Mouse (Mus musculus): ENCODE measurements around the gene Pkd1. TPM values are rescaled to one million over a fixed set of nuclear protein-coding genes. Genes with fewer than 3 reads are reported as not detected.
A peak's percentile ranks its signal among the peaks of the same experiment; 100 is the strongest.

The Pkd1 gene
- polyA plus RNA-seq, 1 experiment, result 13.0 TPM

GRCm38 (mm10) chr17:24636781-24637481 is 87.3 kb downstream of the Pkd1 start:
- Histone ChIP-seq H3K4me1 (ENCODE audit: control insufficient read depth, insufficient read depth, low read length) (no peaks in the 10 kb centered on the region), H3K4me3 (ENCODE audit: low read depth, low read length) (no peak overlapping the region), H3K36me3 (ENCODE audit: control insufficient read depth, insufficient read depth, low read length, poor library complexity, severe bottlenecking) (no peaks in the 10 kb centered on the region), H3K9me3 (replicated peaks; ENCODE audit: control insufficient read depth, insufficient read depth, low read length, poor library complexity, severe bottlenecking) (no peaks in the 10 kb centered on the region), H3K9ac (ENCODE audit: low read depth, poor library complexity, severe bottlenecking) (no peak overlapping the region), H3K27ac (ENCODE audit: insufficient read depth, low read length) (no peak overlapping the region), H3K27me3 (ENCODE audit: control insufficient read depth, insufficient read depth, low read length, poor library complexity, severe bottlenecking) (no peaks in the 10 kb centered on the region)
- TF ChIP-seq EP300 (IDR thresholded peaks at IDR 0.05; ENCODE audit: insufficient read depth, low read depth, low read length) (0 out of 2 replicates have a peak, but pooled peaks have one; percentile 38), CTCF (IDR thresholded peaks at IDR 0.05; ENCODE audit: low read depth, low read length) (no peak), POLR2A (IDR thresholded peaks at IDR 0.05; ENCODE audit: insufficient read depth, low read length) (no peak)

- H3K36me3 ChIP-seq (ENCODE audit: control insufficient read depth, insufficient read depth, low read length, poor library complexity, severe bottlenecking), result no peaks in the 10 kb centered on the region
- H3K9ac ChIP-seq (ENCODE audit: low read depth, poor library complexity, severe bottlenecking), result no peak overlapping the region
- TF ChIP-seq POLR2A (IDR thresholded peaks at IDR 0.05; ENCODE audit: insufficient read depth, low read length), result no peak
- no peak for TF ChIP-seq CTCF (IDR thresholded peaks at IDR 0.05; ENCODE audit: low read depth, low read length)
- no peak for TF ChIP-seq EP300 (IDR thresholded peaks at IDR 0.05; ENCODE audit: insufficient read depth, low read depth, low read length)
- no peaks in the 10 kb centered on the region for H3K27me3 ChIP-seq (ENCODE audit: control insufficient read depth, insufficient read depth, low read length, poor library complexity, severe bottlenecking)
- no peak overlapping the region for H3K4me3 ChIP-seq (ENCODE audit: low read depth, low read length)
- H3K27ac ChIP-seq (ENCODE audit: insufficient read depth, low read length), result no peak overlapping the region
- no peaks in the 10 kb centered on the region for H3K9me3 ChIP-seq (replicated peaks; ENCODE audit: control insufficient read depth, insufficient read depth, low read length, poor library complexity, severe bottlenecking)
- no peaks in the 10 kb centered on the region for H3K4me1 ChIP-seq (ENCODE audit: control insufficient read depth, insufficient read depth, low read length)
Observed at GRCm38 (mm10) chr17:24638214-24638613, 88.6 kb downstream of the Pkd1 start.

- no peak overlapping the region for H3K4me3 ChIP-seq (ENCODE audit: low read depth, low read length)
- H3K9me3 ChIP-seq (replicated peaks; ENCODE audit: control insufficient read depth, insufficient read depth, low read length, poor library complexity, severe bottlenecking), result no peaks in the 10 kb centered on the region
- no peaks in the 10 kb centered on the region for H3K36me3 ChIP-seq (ENCODE audit: control insufficient read depth, insufficient read depth, low read length, poor library complexity, severe bottlenecking)
- no peaks in the 10 kb centered on the region for H3K27me3 ChIP-seq (ENCODE audit: control insufficient read depth, insufficient read depth, low read length, poor library complexity, severe bottlenecking)
- no peak overlapping the region for H3K27ac ChIP-seq (ENCODE audit: insufficient read depth, low read length)
- TF ChIP-seq CTCF (IDR thresholded peaks at IDR 0.05; ENCODE audit: low read depth, low read length), result no peak
- no peak for TF ChIP-seq POLR2A (IDR thresholded peaks at IDR 0.05; ENCODE audit: insufficient read depth, low read length)
- no peak for TF ChIP-seq EP300 (IDR thresholded peaks at IDR 0.05; ENCODE audit: insufficient read depth, low read depth, low read length)
- no peak overlapping the region for H3K9ac ChIP-seq (ENCODE audit: low read depth, poor library complexity, severe bottlenecking)
- H3K4me1 ChIP-seq (ENCODE audit: control insufficient read depth, insufficient read depth, low read length), result no peaks in the 10 kb centered on the region
Observed at GRCm38 (mm10) chr17:24638840-24639239, 89.2 kb downstream of the Pkd1 start.

GRCm38 (mm10) chr17:24639571-24639988 is 89.9 kb downstream of the Pkd1 start:
- TF ChIP-seq POLR2A (IDR thresholded peaks at IDR 0.05; ENCODE audit: insufficient read depth, low read length), result no peak
- no peaks in the 10 kb centered on the region for H3K36me3 ChIP-seq (ENCODE audit: control insufficient read depth, insufficient read depth, low read length, poor library complexity, severe bottlenecking)
- no peak overlapping the region for H3K4me3 ChIP-seq (ENCODE audit: low read depth, low read length)
- H3K9ac ChIP-seq (ENCODE audit: low read depth, poor library complexity, severe bottlenecking), result no peak overlapping the region
- no peaks in the 10 kb centered on the region for H3K27me3 ChIP-seq (ENCODE audit: control insufficient read depth, insufficient read depth, low read length, poor library complexity, severe bottlenecking)
- no peaks in the 10 kb centered on the region for H3K9me3 ChIP-seq (replicated peaks; ENCODE audit: control insufficient read depth, insufficient read depth, low read length, poor library complexity, severe bottlenecking)
- no peak overlapping the region for H3K27ac ChIP-seq (ENCODE audit: insufficient read depth, low read length)
- peaks cover 2% of the 10 kb centered on the region for H3K4me1 ChIP-seq (ENCODE audit: control insufficient read depth, insufficient read depth, low read length)

GRCm38 (mm10) chr17:24640119-24640518 is 90.5 kb downstream of the Pkd1 start:
- Histone ChIP-seq H3K27ac (ENCODE audit: insufficient read depth, low read length) (no peak overlapping the region), H3K4me1 (ENCODE audit: control insufficient read depth, insufficient read depth, low read length) (peaks cover 3% of the 10 kb centered on the region), H3K36me3 (ENCODE audit: control insufficient read depth, insufficient read depth, low read length, poor library complexity, severe bottlenecking) (no peaks in the 10 kb centered on the region), H3K9me3 (replicated peaks; ENCODE audit: control insufficient read depth, insufficient read depth, low read length, poor library complexity, severe bottlenecking) (no peaks in the 10 kb centered on the region), H3K9ac (ENCODE audit: low read depth, poor library complexity, severe bottlenecking) (no peak overlapping the region), H3K4me3 (ENCODE audit: low read depth, low read length) (no peak overlapping the region), H3K27me3 (ENCODE audit: control insufficient read depth, insufficient read depth, low read length, poor library complexity, severe bottlenecking) (no peaks in the 10 kb centered on the region)
- TF ChIP-seq CTCF (IDR thresholded peaks at IDR 0.05; ENCODE audit: low read depth, low read length) (no peak), EP300 (IDR thresholded peaks at IDR 0.05; ENCODE audit: insufficient read depth, low read depth, low read length) (no peak), POLR2A (IDR thresholded peaks at IDR 0.05; ENCODE audit: insufficient read depth, low read length) (no peak)

GRCm38 (mm10) chr17:24640581-24640980 is 90.9 kb downstream of the Pkd1 start:
- Histone ChIP-seq H3K9ac (ENCODE audit: low read depth, poor library complexity, severe bottlenecking) (no peak overlapping the region), H3K4me3 (ENCODE audit: low read depth, low read length) (no peak overlapping the region), H3K4me1 (ENCODE audit: control insufficient read depth, insufficient read depth, low read length) (peaks cover 7% of the 10 kb centered on the region), H3K27me3 (ENCODE audit: control insufficient read depth, insufficient read depth, low read length, poor library complexity, severe bottlenecking) (no peaks in the 10 kb centered on the region), H3K9me3 (replicated peaks; ENCODE audit: control insufficient read depth, insufficient read depth, low read length, poor library complexity, severe bottlenecking) (no peaks in the 10 kb centered on the region), H3K36me3 (ENCODE audit: control insufficient read depth, insufficient read depth, low read length, poor library complexity, severe bottlenecking) (no peaks in the 10 kb centered on the region), H3K27ac (ENCODE audit: insufficient read depth, low read length) (no peak overlapping the region)
- TF ChIP-seq CTCF (IDR thresholded peaks at IDR 0.05; ENCODE audit: low read depth, low read length) (no peak), POLR2A (IDR thresholded peaks at IDR 0.05; ENCODE audit: insufficient read depth, low read length) (no peak), EP300 (IDR thresholded peaks at IDR 0.05; ENCODE audit: insufficient read depth, low read depth, low read length) (no peak)
